Mouse (Mus musculus): ENCODE measurements at regions not wholly inside any gene's neighbourhood (a gene's known extent, or its start where the extent isn't known, plus 50 kb on each side); places are given as distances from the start of the nearest gene placed in this dataset.
"Not testable (repeated sequence)": the region's sequence is repeated elsewhere in the genome, so short reads cannot be mapped to it uniquely, and the experiment has no call there.

GRCm38 (mm10) chr12:20196386-20196785 lies 242.1 kb downstream of the Gm21863 start:
- DNase-seq (ENCODE audit: low spot score in 2 of 2): peak in 1 of 2 experiments; percentile 10

- DNase-seq (ENCODE audit: low spot score in 2 of 2): not testable (repeated sequence)
Observed at GRCm38 (mm10) chr12:20196905-20197304, 242.6 kb downstream of the Gm21863 start.

- not testable (repeated sequence) for DNase-seq (ENCODE audit: low spot score in 2 of 2)
Observed at GRCm38 (mm10) chr12:20223921-20224320, 269.6 kb downstream of the Gm21863 start.

- DNase-seq (ENCODE audit: low spot score in 2 of 2): not testable (repeated sequence)
Observed at GRCm38 (mm10) chr12:20226831-20227230, 272.5 kb downstream of the Gm21863 start.

GRCm38 (mm10) chr12:20227427-20228160 lies 273.3 kb downstream of the Gm21863 start:
- DNase-seq (ENCODE audit: low spot score in 2 of 2): not testable (repeated sequence)

- DNase-seq (ENCODE audit: low spot score in 2 of 2): peak in 1 of 2 experiments; percentile 14
Observed at GRCm38 (mm10) chr12:20228321-20228999, 274.2 kb downstream of the Gm21863 start.

GRCm38 (mm10) chr12:20229441-20229840 lies 275.1 kb downstream of the Gm21863 start:
- not testable (repeated sequence) for DNase-seq (ENCODE audit: low spot score in 2 of 2)

- peak in 1 of 2 experiments; percentile 18 for DNase-seq (ENCODE audit: low spot score in 2 of 2)
Observed at GRCm38 (mm10) chr12:20230141-20230892, 276.0 kb downstream of the Gm21863 start.

GRCm38 (mm10) chr12:20230893-20231235 lies 276.6 kb downstream of the Gm21863 start:
- peak in 1 of 2 experiments; percentile 13 for DNase-seq (ENCODE audit: low spot score in 2 of 2)

- DNase-seq (ENCODE audit: low spot score in 2 of 2): peak in 1 of 2 experiments; percentile 20
Observed at GRCm38 (mm10) chr12:20231528-20231927, 277.2 kb downstream of the Gm21863 start.

GRCm38 (mm10) chr12:20231986-20232541 lies 277.8 kb downstream of the Gm21863 start:
- DNase-seq (ENCODE audit: low spot score in 2 of 2): no peak

GRCm38 (mm10) chr12:20232746-20233453 lies 278.6 kb downstream of the Gm21863 start:
- peak in 1 of 2 experiments; percentile 32 for DNase-seq (ENCODE audit: low spot score in 2 of 2)

- DNase-seq (ENCODE audit: low spot score in 2 of 2): peak in 1 of 2 experiments; percentile 13
Observed at GRCm38 (mm10) chr12:20233454-20233831, 279.1 kb downstream of the Gm21863 start.

- DNase-seq (ENCODE audit: low spot score in 2 of 2): peak in 1 of 2 experiments; percentile 39
Observed at GRCm38 (mm10) chr12:20233871-20234307, 279.6 kb downstream of the Gm21863 start.

All from spleen, postnatal 10 days (tissue).